Mouse (Mus musculus) stomach, postnatal 0 days (tissue): Measurements from ENCODE around the gene Fcamr.

ENCODE experiments used
- CTCF ChIP-seq: IDR thresholded peaks from 2 replicates; pipeline ENCODE4 v1.5.1; 2016; ENCODE audit warnings: antibody characterized with exemption, low read depth, mild to moderate bottlenecking, moderate library complexity
- EP300 ChIP-seq: optimal IDR thresholded peaks from 2 replicates; pipeline ENCODE3; 2016; ENCODE audit warnings: antibody characterized with exemption

DNA sequence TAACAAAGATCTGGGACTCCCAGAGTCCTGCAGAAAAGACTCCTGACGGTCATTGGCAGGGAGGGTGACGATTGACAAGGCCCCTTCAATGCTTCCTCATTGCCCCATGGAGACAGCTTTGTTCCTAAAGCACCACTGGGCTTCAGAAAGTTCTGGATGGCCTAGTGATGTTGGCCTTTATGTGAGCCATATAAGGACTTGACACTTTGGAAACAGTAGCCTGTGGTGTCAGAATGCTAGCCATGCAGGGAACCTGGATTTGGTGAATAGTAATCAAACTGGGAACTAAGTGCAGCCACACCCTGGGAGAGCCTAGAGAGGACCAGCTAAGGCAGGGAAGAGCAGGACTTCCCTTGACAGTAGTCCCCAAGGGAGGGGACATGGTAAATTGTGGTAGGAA lies 809 bp downstream of the Fcamr start:
- no peak for TF ChIP-seq CTCF
- TF ChIP-seq EP300: no peak
